Mouse (Mus musculus) myocyte (in vitro differentiated cells): ENCODE measurements around the gene Fcer2a. TPM values are rescaled to one million over a fixed set of nuclear protein-coding genes. Genes with fewer than 3 reads are reported as not detected.

Experiments
- H3K27me3 ChIP-seq: one replicate; pipeline ENCODE4 v1.6.1; 2011; ENCODE audit not compliant: control insufficient read depth, insufficient read depth, insufficient read length
- H3K36me3 ChIP-seq: one replicate; pipeline ENCODE4 v1.6.1; 2011; ENCODE audit not compliant: control insufficient read depth, insufficient read depth
- H3K4me2 ChIP-seq: one replicate; pipeline ENCODE4 v1.6.1; 2011; ENCODE audit warnings: low read depth, control low read depth
- H3K4me3 ChIP-seq: one replicate; pipeline ENCODE4 v1.5.1; 2011; ENCODE audit warnings: mild to moderate bottlenecking, control low read depth, moderate library complexity
- H3K79me2 ChIP-seq: one replicate; pipeline ENCODE4 v1.6.1; 2011; ENCODE audit not compliant: control insufficient read depth, insufficient read depth
- H3ac ChIP-seq: one replicate; pipeline ENCODE4 v1.6.1; 2011; ENCODE audit not compliant: control insufficient read depth, insufficient read length
- CEBPB ChIP-seq: IDR thresholded peaks from 2 replicates; pipeline ENCODE4 v1.6.1; 2011; ENCODE audit warnings: mild to moderate bottlenecking, moderate library complexity; ENCODE audit not compliant: poor library complexity, insufficient read depth, severe bottlenecking
- E2F4 ChIP-seq: IDR thresholded peaks from one replicate; pipeline ENCODE4 v1.6.1; 2011; ENCODE audit warnings: mild to moderate bottlenecking, control low read depth, moderate library complexity; ENCODE audit not compliant: insufficient read depth
- MAX ChIP-seq: IDR thresholded peaks from one replicate; pipeline ENCODE4 v1.6.1; 2011; ENCODE audit warnings: low read depth, mild to moderate bottlenecking, control low read depth
- MYOD1 ChIP-seq, 3 experiments: IDR thresholded peaks; one replicate each; pipeline ENCODE4 v1.6.1; 2011; ENCODE audit warnings: control low read depth in 2 of 3, low read depth in 2 of 3, mild to moderate bottlenecking in 2 of 3, moderate library complexity in 1 of 3; ENCODE audit not compliant: insufficient read length in 2 of 3, control insufficient read depth in 1 of 3
- MYOG ChIP-seq, 3 experiments: IDR thresholded peaks; one replicate each; pipeline ENCODE4 v1.6.1; 2011; ENCODE audit warnings: control low read depth in 2 of 3, low read depth in 2 of 3, mild to moderate bottlenecking in 2 of 3; ENCODE audit not compliant: insufficient read length in 2 of 3, control insufficient read depth in 1 of 3, insufficient read depth in 1 of 3
- POLR2A ChIP-seq: IDR thresholded peaks from one replicate; pipeline ENCODE4 v1.6.1; 2011; ENCODE audit warnings: low read depth, mild to moderate bottlenecking, control low read depth, moderate library complexity; ENCODE audit not compliant: insufficient read length
- POLR2AphosphoS2 ChIP-seq: IDR thresholded peaks from one replicate; pipeline ENCODE4 v1.6.1; 2011; ENCODE audit warnings: low read depth, control low read depth; ENCODE audit not compliant: insufficient read length
- REST ChIP-seq: IDR thresholded peaks from one replicate; pipeline ENCODE4 v1.6.1; 2011; ENCODE audit warnings: mild to moderate bottlenecking, control low read depth, moderate library complexity; ENCODE audit not compliant: insufficient read depth, insufficient read length
- SRF ChIP-seq: IDR thresholded peaks from one replicate; pipeline ENCODE4 v1.6.1; 2011; ENCODE audit warnings: low read depth; ENCODE audit not compliant: control insufficient read depth, insufficient read length
- TCF12 ChIP-seq: IDR thresholded peaks from one replicate; pipeline ENCODE4 v1.6.1; 2011; ENCODE audit warnings: mild to moderate bottlenecking, control low read depth; ENCODE audit not compliant: poor library complexity, insufficient read depth, severe bottlenecking
- TCF3 ChIP-seq: IDR thresholded peaks from one replicate; pipeline ENCODE4 v1.6.1; 2011; ENCODE audit warnings: low read depth, control low read depth; ENCODE audit not compliant: insufficient read length
- USF1 ChIP-seq: IDR thresholded peaks from one replicate; pipeline ENCODE4 v1.6.1; 2011; ENCODE audit warnings: low read depth, mild to moderate bottlenecking, control low read depth, moderate library complexity
- polyA plus RNA-seq: library from polyadenylated mRNA; unstranded; fragments of >200 nt; fragmentation: generic; extraction: Trizol; gene quantifications from one replicate; pipeline ENCODE4 v1.2.1, GENCODE M21; 2012; ENCODE audit warnings: missing spikeins

The Fcer2a gene
- polyA plus RNA-seq, 1 experiment: 0.02 TPM

- Histone ChIP-seq H3K27me3 (no peaks in the 10 kb centered on the region), H3K4me2 (no peak overlapping the region), H3K79me2 (no peaks in the 10 kb centered on the region), H3K36me3 (no peaks in the 10 kb centered on the region), H3K4me3 (no peak overlapping the region), H3ac (no peak overlapping the region)
- TF ChIP-seq POLR2A (no peak), E2F4 (no peak), TCF3 (no peak), USF1 (no peak), POLR2AphosphoS2 (no peak), CEBPB (no peak), TCF12 (no peak), SRF (no peak), REST (no peak), MYOG (IDR thresholded peaks at IDR 0.05; ENCODE audit: control insufficient read depth in 1 of 3, insufficient read depth in 1 of 3, insufficient read length in 2 of 3, low read depth in 2 of 3) (no peak)
These were observed 45.0 kb downstream of the Fcer2a start for GRCm38 (mm10) chr8:3648990-3649389.

- Histone ChIP-seq H3K4me3 (no peak overlapping the region), H3K27me3 (no peaks in the 10 kb centered on the region), H3K79me2 (no peaks in the 10 kb centered on the region), H3K4me2 (no peak overlapping the region), H3K36me3 (no peaks in the 10 kb centered on the region), H3ac (no peak overlapping the region)
- TF ChIP-seq CEBPB (no peak), E2F4 (no peak), POLR2AphosphoS2 (no peak), MYOD1 (IDR thresholded peaks at IDR 0.05; ENCODE audit: control insufficient read depth in 1 of 3, insufficient read length in 2 of 3, low read depth in 2 of 3) (no peak), REST (no peak), MYOG (IDR thresholded peaks at IDR 0.05; ENCODE audit: control insufficient read depth in 1 of 3, insufficient read depth in 1 of 3, insufficient read length in 2 of 3, low read depth in 2 of 3) (no peak), MAX (no peak)
These were observed 45.7 kb downstream of the Fcer2a start for GRCm38 (mm10) chr8:3648268-3648667.

- Histone ChIP-seq H3K4me3 (no peak overlapping the region), H3ac (no peak overlapping the region), H3K36me3 (no peaks in the 10 kb centered on the region), H3K4me2 (no peak overlapping the region), H3K79me2 (no peaks in the 10 kb centered on the region), H3K27me3 (no peaks in the 10 kb centered on the region)
- no peak for TF ChIP-seq MAX
- TF ChIP-seq SRF: no peak
- TF ChIP-seq POLR2AphosphoS2: no peak
- TF ChIP-seq CEBPB: no peak
- TF ChIP-seq POLR2A: no peak
- no peak for TF ChIP-seq E2F4
- TF ChIP-seq TCF12: no peak
- no peak for TF ChIP-seq MYOD1 (IDR thresholded peaks at IDR 0.05; ENCODE audit: control insufficient read depth in 1 of 3, insufficient read length in 2 of 3, low read depth in 2 of 3)
- no peak for TF ChIP-seq USF1
- no peak for TF ChIP-seq REST
These were observed 46.4 kb downstream of the Fcer2a start for GRCm38 (mm10) chr8:3647561-3647960.

- no peaks in the 10 kb centered on the region for H3K27me3 ChIP-seq
- no peaks in the 10 kb centered on the region for H3K36me3 ChIP-seq
- H3ac ChIP-seq: no peak overlapping the region
- no peaks in the 10 kb centered on the region for H3K79me2 ChIP-seq
- TF ChIP-seq MYOD1 (IDR thresholded peaks at IDR 0.05; ENCODE audit: control insufficient read depth in 1 of 3, insufficient read length in 2 of 3, low read depth in 2 of 3) (no peak), E2F4 (no peak), MAX (no peak), TCF3 (no peak), USF1 (no peak), TCF12 (no peak), SRF (no peak), MYOG (IDR thresholded peaks at IDR 0.05; ENCODE audit: control insufficient read depth in 1 of 3, insufficient read depth in 1 of 3, insufficient read length in 2 of 3, low read depth in 2 of 3) (no peak), POLR2AphosphoS2 (no peak), CEBPB (no peak), POLR2A (no peak), REST (no peak)
- H3K4me2 ChIP-seq: no peak overlapping the region
- no peak overlapping the region for H3K4me3 ChIP-seq
These were observed 47.0 kb downstream of the Fcer2a start for GRCm38 (mm10) chr8:3646824-3647531.

GRCm38 (mm10) chr8:3645804-3646203 is 48.2 kb downstream of the Fcer2a start:
- Histone ChIP-seq H3ac (no peak overlapping the region), H3K27me3 (no peaks in the 10 kb centered on the region), H3K4me2 (no peak overlapping the region), H3K4me3 (no peak overlapping the region), H3K79me2 (no peaks in the 10 kb centered on the region), H3K36me3 (no peaks in the 10 kb centered on the region)
- TF ChIP-seq MAX (no peak), TCF3 (no peak), CEBPB (no peak), POLR2AphosphoS2 (no peak), MYOG (IDR thresholded peaks at IDR 0.05; ENCODE audit: control insufficient read depth in 1 of 3, insufficient read depth in 1 of 3, insufficient read length in 2 of 3, low read depth in 2 of 3) (no peak), USF1 (no peak), E2F4 (no peak), REST (no peak), POLR2A (no peak)
